Mouse (Mus musculus) cerebellum, adult 9-10 months (tissue): ENCODE data around the gene Cyp2d10.

Experiments
- DNase-seq: peaks from one replicate; pipeline ENCODE4 v3.0.0; 2022

The Cyp2d10 gene

GRCm38 (mm10) chr15:82354126-82354945 lies 52.7 kb downstream of the Cyp2d10 start, which contains the start of gene Ndufa6:
TSS of gene Ndufa6 (minus strand) at chr15:82354322.
- DNase-seq = peak; percentile 98

GRCm38 (mm10) chr15:82353745-82354113 lies 53.3 kb downstream of the Cyp2d10 start:
- DNase-seq = no peak

- no peak for DNase-seq
Observed at GRCm38 (mm10) chr15:82353078-82353744, 53.8 kb downstream of the Cyp2d10 start.
